Mouse (Mus musculus) embryonic facial prominence, embryonic 14.5 days (tissue): ENCODE measurements at regions not wholly inside any gene's neighbourhood (a gene's known extent, or its start where the extent isn't known, plus 50 kb on each side); places are given as distances from the start of the nearest gene placed in this dataset.

Source experiments
- ATAC-seq: fragments of 200-750 bp; cut with Nextera tagmentation; 2 replicates; pipeline ENCODE4 v1.8.0; 2017; ENCODE audit warnings: low read depth, moderate number of reproducible peaks, moderate TSS enrichment
- DNase-seq: peaks from one replicate; pipeline ENCODE4 v3.0.0-alpha.2; 2015; ENCODE audit warnings: low spot score
- H3K27ac ChIP-seq: fragments of 300-500 bp; sonication (generic); replicated peaks from 2 replicates; pipeline ENCODE4 v1.5.1; 2014; ENCODE audit warnings: low read depth, mild to moderate bottlenecking, low read length, moderate library complexity
- H3K27me3 ChIP-seq: fragments of 300-500 bp; sonication (generic); replicated peaks from 2 replicates; pipeline ENCODE4 v1.6.1; 2014; ENCODE audit warnings: low read length; ENCODE audit not compliant: control insufficient read depth, insufficient read depth
- H3K36me3 ChIP-seq: fragments of 300-500 bp; sonication (generic); 2 replicates; pipeline ENCODE4 v1.6.1; 2014; ENCODE audit warnings: low read length, mixed read lengths; ENCODE audit not compliant: control insufficient read depth, insufficient read depth
- H3K4me1 ChIP-seq: fragments of 300-500 bp; sonication (generic); 2 replicates; pipeline ENCODE4 v1.6.1; 2014; ENCODE audit warnings: antibody characterized with exemption, low read length; ENCODE audit not compliant: control insufficient read depth, insufficient read depth
- H3K4me2 ChIP-seq: fragments of 300-500 bp; sonication (generic); 2 replicates; pipeline ENCODE4 v1.6.1; 2014; ENCODE audit warnings: low read depth, mild to moderate bottlenecking, low read length, moderate library complexity, mixed read lengths
- H3K4me3 ChIP-seq: fragments of 300-500 bp; sonication (generic); 2 replicates; pipeline ENCODE4 v1.5.1; 2014; ENCODE audit warnings: low read depth, mild to moderate bottlenecking, low read length
- H3K9ac ChIP-seq: fragments of 300-500 bp; sonication (generic); 2 replicates; pipeline ENCODE4 v1.6.1; 2014; ENCODE audit warnings: low read depth, mild to moderate bottlenecking, low read length, moderate library complexity, mixed read lengths
- H3K9me3 ChIP-seq: fragments of 300-500 bp; sonication (generic); 2 replicates; pipeline ENCODE4 v1.6.1; 2016; ENCODE audit warnings: low read length; ENCODE audit not compliant: control insufficient read depth
- WGBS: fragments of 180-500 bp; shearing (Covaris S2); extraction: QIAGEN DNeasy Blood & Tissue Kit; methylation state at CpG from one replicate; pipeline ENCODE4 v1.1.7; 2014; 5-methylcytosine and 5-hydroxymethylcytosine counted together

- 67% methylated on average over 1 of the region's 1 CpGs for WGBS
- Histone ChIP-seq H3K4me3 (no peak overlapping the region), H3K27ac (no peak overlapping the region), H3K9ac (no peak overlapping the region), H3K9me3 (no peaks in the 10 kb centered on the region), H3K4me1 (no peaks in the 10 kb centered on the region), H3K36me3 (no peaks in the 10 kb centered on the region), H3K27me3 (no peaks in the 10 kb centered on the region), H3K4me2 (no peak overlapping the region)
- DNase-seq (no peak), ATAC-seq (no peak)
Observed at GRCm38 (mm10) chr3:39253076-39253475, 366.3 kb downstream of the Fat4 start.

DNA sequence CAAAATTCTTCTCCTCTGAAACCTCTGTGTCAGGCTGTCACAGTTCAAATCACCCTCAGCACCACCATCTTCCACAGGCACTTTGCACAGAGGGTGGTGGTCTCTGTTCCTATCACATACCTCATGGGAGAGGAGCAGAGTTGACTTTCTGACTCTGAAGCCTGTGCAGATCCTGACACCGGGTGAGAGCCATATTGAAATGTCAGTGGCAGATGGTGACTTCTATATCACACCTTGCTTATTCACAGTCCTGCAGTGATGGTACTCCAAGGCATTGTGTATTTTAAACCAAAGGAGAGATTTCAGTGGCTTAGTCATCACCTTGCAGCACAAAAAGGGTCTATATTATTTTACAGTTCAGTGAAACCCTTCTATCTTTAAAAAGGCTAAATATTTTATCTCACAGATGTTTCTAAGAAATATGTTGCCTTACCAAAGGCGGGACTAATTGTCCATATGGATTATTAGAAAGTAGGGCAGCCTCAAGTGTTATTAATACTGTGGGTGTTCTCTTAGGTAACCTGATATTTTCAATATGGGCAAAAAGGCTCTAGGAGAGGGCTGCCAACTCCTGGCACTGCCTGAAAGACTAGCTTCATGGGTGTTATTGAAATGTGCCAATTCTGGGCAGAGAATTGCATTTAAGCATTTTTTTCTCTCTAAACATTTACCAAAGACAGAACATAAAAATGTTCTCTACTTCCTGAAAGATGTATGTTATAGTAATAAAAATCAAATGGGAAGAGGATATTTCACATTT is 378.1 kb downstream of the Fat4 start:
- Histone ChIP-seq H3K4me2 (no peak overlapping the region), H3K27me3 (no peaks in the 10 kb centered on the region), H3K36me3 (no peaks in the 10 kb centered on the region), H3K27ac (no peak overlapping the region), H3K9ac (no peak overlapping the region), H3K9me3 (0 out of 2 replicates have a peak, but pooled peaks cover 3% of the 10 kb centered on the region), H3K4me1 (no peaks in the 10 kb centered on the region), H3K4me3 (no peak overlapping the region)
- peak; percentile 61 for DNase-seq
- WGBS = 64% methylated on average over 2 of the region's 2 CpGs
- no peak; the same call in 1 of the 2 replicates for ATAC-seq

DNA sequence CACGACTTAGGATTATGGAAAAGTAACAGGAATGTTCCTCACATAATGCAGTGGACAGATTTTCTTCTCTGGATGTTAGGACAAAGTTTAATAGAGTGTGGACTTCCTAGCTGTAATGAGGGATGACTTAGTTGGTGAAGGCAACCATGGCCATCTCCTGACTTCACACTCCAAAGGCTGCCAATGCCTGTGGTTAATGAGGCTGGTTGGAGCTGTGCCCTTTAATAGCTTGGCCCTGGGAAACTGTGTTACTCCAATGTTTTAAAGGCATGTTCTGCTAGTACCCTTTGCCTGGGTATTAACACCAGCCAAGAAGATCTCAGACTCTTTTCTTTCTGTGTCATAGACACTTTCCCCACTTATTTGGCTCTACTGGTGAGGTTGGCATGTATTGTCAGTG is 378.9 kb downstream of the Fat4 start:
- WGBS = 82% methylated on average over 1 of the region's 1 CpGs
- ATAC-seq = no peak
- Histone ChIP-seq H3K36me3 (no peaks in the 10 kb centered on the region), H3K4me3 (no peak overlapping the region), H3K4me2 (no peak overlapping the region), H3K9me3 (0 out of 2 replicates have a peak, but pooled peaks cover 3% of the 10 kb centered on the region), H3K4me1 (no peaks in the 10 kb centered on the region), H3K9ac (no peak overlapping the region), H3K27me3 (no peaks in the 10 kb centered on the region), H3K27ac (no peak overlapping the region)
- no peak for DNase-seq

- no peak overlapping the region for H3K9ac ChIP-seq
- no peak overlapping the region for H3K4me2 ChIP-seq
- WGBS = 83% methylated on average over 3 of the region's 3 CpGs
- no peaks in the 10 kb centered on the region for H3K4me1 ChIP-seq
- ATAC-seq = no peak
- no peak overlapping the region for H3K27ac ChIP-seq
- DNase-seq = no peak
- no peak overlapping the region for H3K4me3 ChIP-seq
- 0 out of 2 replicates have a peak, but pooled peaks cover 3% of the 10 kb centered on the region for H3K9me3 ChIP-seq
- H3K27me3 ChIP-seq = no peaks in the 10 kb centered on the region
- H3K36me3 ChIP-seq = no peaks in the 10 kb centered on the region
Observed at GRCm38 (mm10) chr3:39269388-39269787, 382.6 kb downstream of the Fat4 start.

GRCm38 (mm10) chr3:39272616-39273015 is 385.9 kb downstream of the Fat4 start:
- Histone ChIP-seq H3K36me3 (no peaks in the 10 kb centered on the region), H3K4me3 (no peak overlapping the region), H3K27me3 (no peaks in the 10 kb centered on the region), H3K4me2 (no peak overlapping the region), H3K9me3 (0 out of 2 replicates have a peak, but pooled peaks cover 3% of the 10 kb centered on the region), H3K4me1 (no peaks in the 10 kb centered on the region), H3K27ac (no peak overlapping the region), H3K9ac (no peak overlapping the region)
- 83% methylated on average over 1 of the region's 1 CpGs for whole genome bisulfite sequencing
- ATAC-seq (no peak), DNase-seq (no peak)

GRCm38 (mm10) chr3:39276897-39277296 is 390.2 kb downstream of the Fat4 start:
- Histone ChIP-seq H3K27ac (no peak overlapping the region), H3K4me1 (no peaks in the 10 kb centered on the region), H3K9me3 (no peaks in the 10 kb centered on the region), H3K9ac (no peak overlapping the region), H3K4me3 (no peak overlapping the region), H3K4me2 (no peak overlapping the region), H3K36me3 (no peaks in the 10 kb centered on the region), H3K27me3 (no peaks in the 10 kb centered on the region)
- ATAC-seq = no peak
- WGBS = 81% methylated on average over 4 of the region's 4 CpGs
- no peak for DNase-seq

- 75% methylated on average over 6 of the region's 6 CpGs for WGBS
- no peaks in the 10 kb centered on the region for H3K36me3 ChIP-seq
- H3K4me2 ChIP-seq = no peak overlapping the region
- no peaks in the 10 kb centered on the region for H3K9me3 ChIP-seq
- no peak for DNase-seq
- no peak overlapping the region for H3K9ac ChIP-seq
- H3K27ac ChIP-seq = no peak overlapping the region
- H3K27me3 ChIP-seq = no peaks in the 10 kb centered on the region
- H3K4me1 ChIP-seq = no peaks in the 10 kb centered on the region
- ATAC-seq = no peak
- H3K4me3 ChIP-seq = no peak overlapping the region
Observed at GRCm38 (mm10) chr3:39277310-39277709, 390.6 kb downstream of the Fat4 start.

DNA sequence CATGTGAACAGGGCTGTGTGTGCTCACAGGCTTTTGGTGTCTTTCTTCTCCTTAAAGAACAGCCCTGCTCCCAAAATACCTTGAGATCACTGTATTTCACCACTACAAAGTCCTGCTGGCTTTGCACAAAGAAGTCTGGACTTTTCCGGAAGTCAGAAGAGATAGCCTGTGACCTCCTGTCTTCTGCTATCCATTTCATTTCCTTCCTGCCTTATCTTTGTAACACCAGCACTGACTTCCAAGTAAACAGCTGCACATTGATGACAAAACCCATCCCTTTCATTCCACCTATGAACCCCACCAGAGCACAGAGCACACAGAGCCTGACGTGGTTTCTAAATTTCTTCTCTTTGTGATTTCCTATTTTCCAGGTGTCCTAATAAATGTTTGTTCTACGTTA is 408.5 kb downstream of the Fat4 start:
- Histone ChIP-seq H3K4me3 (no peak overlapping the region), H3K9me3 (no peaks in the 10 kb centered on the region), H3K4me2 (no peak overlapping the region), H3K9ac (no peak overlapping the region), H3K27ac (no peak overlapping the region), H3K4me1 (no peaks in the 10 kb centered on the region), H3K27me3 (no peaks in the 10 kb centered on the region), H3K36me3 (no peaks in the 10 kb centered on the region)
- no peak for ATAC-seq
- WGBS = 80% methylated on average over 3 of the region's 3 CpGs
- no peak for DNase-seq

DNA sequence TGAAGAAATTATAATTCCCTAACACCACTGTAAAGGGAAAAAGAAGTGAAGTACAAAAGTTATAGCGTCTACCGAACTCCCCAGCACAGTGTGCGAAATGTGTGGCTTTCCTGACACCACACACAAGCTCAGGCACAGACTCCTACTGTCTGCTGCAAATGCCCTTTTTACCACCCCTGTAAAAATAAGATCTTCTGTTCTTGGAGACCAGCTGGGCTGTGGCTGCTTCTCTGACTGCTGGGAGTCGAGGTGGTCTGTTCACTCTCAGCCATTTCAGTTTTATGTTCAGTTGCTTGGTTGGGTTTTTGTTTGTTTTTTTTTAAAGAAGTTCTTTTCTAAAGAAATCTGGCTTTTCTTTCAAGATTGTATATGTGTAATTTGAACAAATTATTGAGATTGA is 409.5 kb downstream of the Fat4 start:
- ATAC-seq = no peak
- H3K36me3 ChIP-seq = no peaks in the 10 kb centered on the region
- H3K4me2 ChIP-seq = no peak overlapping the region
- 73% methylated on average over 4 of the region's 4 CpGs for WGBS
- H3K4me3 ChIP-seq = no peak overlapping the region
- H3K9ac ChIP-seq = no peak overlapping the region
- no peak overlapping the region for H3K27ac ChIP-seq
- DNase-seq = no peak
- H3K27me3 ChIP-seq = no peaks in the 10 kb centered on the region
- no peaks in the 10 kb centered on the region for H3K9me3 ChIP-seq
- H3K4me1 ChIP-seq = no peaks in the 10 kb centered on the region
